Mouse (Mus musculus) thymus, postnatal 14 days (tissue): Measurements from ENCODE around the gene Kazn.

Experiments used
- DNase-seq: peaks from one replicate; pipeline ENCODE4 v3.0.0; 2021

Kazn gene

GRCm38 (mm10) chr4:142103081-142103671 is 136.0 kb downstream of the Kazn start:
- no peak for DNase-seq

DNA sequence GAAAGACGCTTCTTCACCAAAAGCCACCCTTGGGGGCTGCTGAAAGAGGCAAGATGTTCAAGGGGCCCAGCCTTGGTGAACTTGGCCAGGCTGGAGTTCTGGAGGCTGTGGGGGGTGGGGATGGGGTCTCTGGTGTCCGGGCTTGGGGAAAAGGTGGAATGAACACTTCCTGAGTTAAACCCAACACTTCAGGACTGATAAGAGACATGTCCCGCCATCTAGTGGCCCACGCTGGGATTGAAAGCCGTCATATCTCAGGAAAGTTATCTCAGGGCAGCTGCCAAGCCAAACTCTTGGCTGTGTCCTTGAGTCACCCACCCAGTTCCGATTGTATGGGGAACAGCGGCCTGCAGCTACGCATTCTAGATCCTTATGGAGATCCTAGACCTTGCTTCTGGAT is 140.9 kb downstream of the Kazn start:
- DNase-seq, result peak; percentile 51

DNA sequence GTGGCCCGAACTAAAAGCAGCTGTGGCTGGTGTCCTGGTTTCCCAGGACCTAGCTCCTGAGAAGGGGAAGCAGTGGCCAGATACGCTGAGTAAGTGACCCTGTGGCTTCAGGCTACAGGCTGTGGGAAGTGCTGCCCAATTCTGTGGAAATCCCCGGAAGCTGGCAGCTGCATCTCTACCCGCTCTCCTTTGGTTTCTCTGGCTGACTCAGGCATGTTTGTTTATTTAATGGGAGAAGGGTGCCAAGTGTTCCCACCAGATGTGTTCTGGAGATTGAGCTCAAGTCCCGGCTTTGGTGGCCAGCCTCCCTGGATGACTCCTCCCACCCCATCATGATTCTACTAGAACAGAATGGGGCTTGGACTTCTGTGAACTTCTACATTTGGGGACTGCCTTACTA is 141.3 kb downstream of the Kazn start:
- DNase-seq, result no peak

GRCm38 (mm10) chr4:142095513-142096241 is 143.5 kb downstream of the Kazn start:
- no peak for DNase-seq

DNA sequence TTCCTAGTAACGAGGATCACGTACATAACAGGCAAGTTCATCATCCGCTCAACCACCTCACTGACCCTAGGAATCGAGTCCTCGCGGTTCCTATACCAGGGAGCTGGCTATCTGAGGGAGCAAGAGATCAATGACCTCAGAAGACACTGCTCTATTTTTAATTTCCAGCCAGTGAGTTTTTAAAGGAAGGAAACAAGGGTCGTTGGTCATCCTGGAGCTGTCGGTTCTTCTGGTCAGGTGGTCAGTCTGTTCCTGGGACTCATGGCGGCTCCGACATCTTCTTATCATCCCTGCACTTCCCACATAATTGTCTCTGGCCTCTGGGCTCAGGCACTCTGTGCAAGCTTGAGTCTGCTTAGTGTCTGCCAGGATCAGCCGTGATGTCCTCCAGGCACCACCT is 144.8 kb downstream of the Kazn start:
- no peak for DNase-seq

DNA sequence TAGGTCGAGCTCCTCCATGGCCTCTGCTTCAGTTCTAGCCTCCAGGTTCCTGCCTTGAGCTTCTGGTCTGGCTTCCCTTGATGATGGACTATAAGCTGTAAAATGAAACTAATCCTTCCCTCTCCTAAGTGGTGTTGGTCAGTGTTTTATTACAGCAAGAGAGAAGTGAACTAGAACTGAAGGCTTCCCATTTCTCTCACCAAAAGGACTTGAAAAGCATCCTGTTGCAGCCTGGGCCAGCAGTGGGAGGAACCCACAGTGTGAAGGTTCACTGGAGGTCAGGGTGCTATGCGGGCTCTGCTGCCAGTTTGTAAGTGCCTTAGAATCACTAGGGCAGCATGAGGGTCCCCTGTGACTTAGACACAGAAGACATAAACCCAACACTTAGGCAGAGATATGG is 148.1 kb downstream of the Kazn start:
- no peak for DNase-seq

DNA sequence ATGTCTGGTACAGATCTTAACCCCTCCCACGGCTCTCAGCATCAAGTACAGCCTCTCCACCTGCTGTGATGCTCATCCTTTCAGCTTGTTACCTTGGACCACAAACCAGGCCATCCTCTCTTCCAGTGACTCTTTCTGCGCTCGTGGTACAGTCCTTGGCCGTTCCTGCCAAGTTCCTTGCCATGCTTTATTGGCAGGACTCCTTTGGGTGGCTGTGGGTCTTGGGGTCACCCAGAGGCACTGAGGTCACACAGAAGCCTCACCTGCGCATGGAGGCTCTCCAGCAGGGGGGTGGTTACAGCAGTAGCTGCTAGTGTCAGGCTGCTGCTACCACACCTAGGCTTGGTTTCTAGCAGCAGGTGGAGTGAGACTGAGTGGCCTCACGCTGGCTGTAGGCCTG is 149.2 kb downstream of the Kazn start:
- no peak for DNase-seq

DNA sequence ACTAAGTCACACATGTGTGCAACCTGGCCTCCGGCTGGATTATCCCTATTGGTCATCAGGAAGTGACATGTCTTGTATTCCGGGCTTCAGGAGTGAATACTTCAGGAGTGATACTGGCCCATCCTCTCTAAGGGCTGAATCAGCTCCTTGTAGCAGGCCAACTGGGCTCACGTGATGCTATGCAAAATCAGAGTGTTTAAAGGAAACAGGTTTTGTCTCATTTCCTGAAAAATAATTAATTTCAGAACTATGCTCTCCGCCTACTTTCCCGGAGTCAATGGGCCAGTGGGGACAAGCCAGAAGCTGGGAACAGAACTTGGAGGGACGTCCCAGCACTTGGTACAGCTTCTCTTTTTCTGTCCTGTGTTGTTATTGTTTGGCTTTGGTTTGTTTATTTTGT is 150.4 kb downstream of the Kazn start:
- no peak for DNase-seq

DNA sequence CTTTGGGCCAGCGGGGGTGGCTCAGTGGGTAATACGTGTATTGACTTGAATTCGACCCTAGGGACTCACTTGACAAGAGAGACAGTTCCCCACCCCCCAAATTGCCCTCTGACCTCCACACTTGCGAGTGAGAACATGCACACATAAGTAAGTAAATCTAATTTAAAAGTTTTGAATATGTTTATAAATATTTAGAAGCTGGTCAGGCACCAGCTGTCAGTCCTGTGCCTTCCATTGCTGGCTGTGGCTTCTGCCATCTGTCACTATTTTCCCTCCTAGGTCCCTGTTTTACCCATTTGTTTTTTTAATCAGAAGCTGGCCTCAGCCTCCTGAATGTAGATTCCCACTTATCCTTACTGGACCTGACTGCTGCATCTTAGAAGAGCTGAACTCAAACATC is 150.8 kb downstream of the Kazn start:
- DNase-seq, result no peak

GRCm38 (mm10) chr4:142084936-142085563 is 154.2 kb downstream of the Kazn start:
- no peak for DNase-seq

DNA sequence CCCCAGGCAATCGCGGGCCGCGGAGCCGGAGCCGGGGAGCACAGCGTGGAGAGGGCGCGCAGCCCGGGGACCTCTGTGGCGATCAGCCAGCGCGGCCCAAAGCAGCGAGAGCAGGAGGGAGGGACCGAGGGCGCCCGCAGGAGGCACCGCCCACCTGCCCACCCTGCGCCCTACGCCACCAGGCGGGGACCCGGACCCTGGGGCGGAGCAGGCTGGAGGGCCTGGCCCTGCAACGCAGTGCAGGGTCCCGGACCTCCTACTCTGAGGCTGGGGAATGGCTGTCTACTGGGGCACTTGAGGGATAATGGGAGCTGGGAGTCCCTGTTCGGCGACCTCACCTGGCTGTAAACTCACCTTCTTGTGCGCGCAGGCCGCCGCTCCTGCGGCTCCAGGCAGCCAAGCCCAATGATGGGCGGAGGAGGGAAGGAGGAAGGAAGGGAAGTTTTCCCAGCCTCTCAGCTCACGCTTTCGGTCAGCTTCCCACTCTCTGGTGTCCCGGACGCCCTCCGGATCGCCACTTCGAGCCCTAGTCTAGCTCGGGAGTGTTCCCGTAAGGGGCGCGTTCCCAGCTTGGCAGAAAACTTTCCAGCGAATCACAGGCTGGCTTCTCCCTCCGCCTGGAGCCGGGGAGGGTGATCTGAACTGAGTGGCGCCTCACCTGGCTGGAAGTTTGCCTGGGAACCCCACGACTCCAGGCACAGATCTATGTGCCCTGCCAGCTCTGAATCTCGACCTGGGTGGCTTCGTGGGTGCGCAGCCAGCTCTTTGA is 154.9 kb downstream of the Kazn start, which contains the start of gene Tmem51:
TSS of gene Tmem51 (minus strand) at position 174 of the 769 bp plus-strand sequence.
- DNase-seq, result peak; percentile 42

DNA sequence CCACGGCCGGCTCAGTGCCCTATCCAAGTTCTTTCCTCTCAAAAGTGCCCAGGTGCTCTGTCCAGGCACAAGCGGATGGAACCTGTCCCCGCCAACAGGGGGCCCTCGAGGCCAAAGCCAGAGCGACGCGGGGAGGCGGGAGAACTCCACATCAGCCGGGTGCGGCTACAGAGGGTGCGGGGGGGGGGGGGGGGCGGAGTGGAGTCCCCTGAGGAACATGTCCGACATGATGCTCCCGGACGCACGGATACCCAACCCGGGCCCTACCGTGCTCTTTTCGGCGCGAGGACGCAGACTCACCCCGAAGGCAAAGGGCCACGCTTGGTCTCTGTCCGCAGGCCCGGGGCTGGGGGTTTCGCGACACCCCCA is 155.5 kb downstream of the Kazn start:
- peak; percentile 50 for DNase-seq

DNA sequence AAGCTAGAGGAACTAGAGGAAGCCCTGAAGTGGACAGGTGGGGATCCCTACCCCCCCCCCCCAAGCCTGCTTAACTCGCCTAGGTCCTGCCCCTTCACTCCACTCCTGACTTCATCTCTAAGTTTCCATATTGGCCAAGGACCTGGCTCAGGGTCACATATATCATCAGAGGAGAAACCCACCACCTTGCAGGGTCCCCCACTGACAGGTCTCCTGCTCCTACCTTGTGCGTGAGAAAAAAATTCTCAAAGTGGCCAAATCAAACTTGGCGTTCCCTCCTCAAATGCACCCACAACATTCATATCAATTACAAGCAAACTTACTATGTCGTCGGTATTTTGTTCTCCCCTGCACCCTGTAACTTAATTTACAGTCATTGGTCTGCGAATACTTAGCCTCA is 156.0 kb downstream of the Kazn start:
- DNase-seq, result no peak

DNA sequence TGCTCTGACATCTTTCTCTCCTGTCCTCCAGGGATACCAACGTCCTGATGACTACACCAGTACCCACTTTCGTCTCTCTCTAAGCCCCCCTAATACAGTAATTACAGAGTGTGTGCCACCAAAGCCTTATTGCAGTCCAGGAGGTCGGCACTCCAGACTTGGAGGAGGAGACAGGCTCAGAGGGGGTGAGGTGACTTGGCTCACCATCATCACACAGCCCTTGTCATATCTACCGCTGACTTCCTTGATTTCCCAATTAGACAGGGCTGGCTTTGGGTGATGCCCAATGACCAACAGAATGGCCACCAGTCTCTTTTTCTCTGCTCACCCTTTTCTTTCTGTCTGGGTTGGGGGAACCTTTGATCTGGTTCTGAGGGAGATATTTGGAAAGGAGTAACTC is 156.5 kb downstream of the Kazn start:
- DNase-seq, result no peak

- DNase-seq, result no peak
Measured at GRCm38 (mm10) chr4:142081631-142082283, 157.4 kb downstream of the Kazn start.

- no peak for DNase-seq
Measured at GRCm38 (mm10) chr4:142080901-142081630, 158.1 kb downstream of the Kazn start.

DNA sequence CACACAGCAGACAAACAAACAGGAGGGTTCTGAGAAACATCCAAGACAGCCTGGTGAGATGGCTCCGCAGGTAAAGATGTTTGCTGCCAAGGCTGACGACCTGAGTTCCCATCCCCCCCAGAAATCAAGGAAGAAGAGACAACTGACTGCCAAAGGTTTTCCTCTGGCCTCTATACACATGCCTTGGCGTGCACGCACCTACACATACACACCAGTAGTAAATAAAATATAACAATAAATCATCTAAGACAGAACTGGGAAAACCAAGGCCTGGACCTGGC is 158.8 kb downstream of the Kazn start:
- DNase-seq, result no peak

DNA sequence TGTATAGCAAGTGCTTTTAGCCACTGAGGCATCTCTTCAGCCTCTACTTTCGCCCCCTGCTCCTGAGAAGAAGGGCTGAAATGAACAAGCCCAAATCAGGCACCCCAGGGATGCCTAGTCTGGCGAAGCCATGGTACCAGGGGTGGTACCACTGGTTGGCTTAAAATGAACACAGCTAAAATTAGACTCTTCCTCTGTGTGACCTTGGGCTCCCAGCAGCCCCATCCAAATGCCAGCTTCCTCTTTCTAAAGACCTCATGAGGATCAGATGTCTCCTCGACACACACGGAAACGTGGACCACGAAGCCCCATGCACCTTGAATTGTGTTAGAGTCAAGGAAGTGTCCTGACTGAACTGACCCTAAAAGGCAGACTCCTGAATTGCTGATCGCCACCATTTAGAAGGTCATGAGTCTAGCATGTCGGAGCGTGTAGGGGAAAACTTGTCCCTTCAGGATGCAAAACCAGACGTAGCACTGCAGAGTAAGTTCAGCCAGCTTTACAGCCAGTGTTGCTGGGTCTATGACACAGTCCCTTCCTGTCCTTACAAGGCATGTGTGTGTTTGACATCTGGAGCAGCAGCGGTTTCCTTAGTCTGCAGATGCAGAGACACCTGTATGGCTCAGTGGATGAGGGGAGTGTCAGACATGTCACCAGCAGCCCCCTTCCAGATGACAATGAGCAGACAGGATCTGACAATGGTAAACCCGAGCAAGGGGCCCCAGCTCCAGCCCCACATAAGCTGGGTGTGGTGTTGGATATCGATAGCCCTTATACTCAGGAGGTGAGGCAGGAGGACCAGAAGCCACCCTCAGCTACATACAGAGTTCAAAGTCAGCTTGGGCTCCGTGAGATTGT is 159.3 kb downstream of the Kazn start:
- DNase-seq, result peak; percentile 40

GRCm38 (mm10) chr4:142077572-142078271 is 161.5 kb downstream of the Kazn start:
- DNase-seq, result no peak

GRCm38 (mm10) chr4:142076883-142077282 is 162.3 kb downstream of the Kazn start:
- DNase-seq, result no peak

DNA sequence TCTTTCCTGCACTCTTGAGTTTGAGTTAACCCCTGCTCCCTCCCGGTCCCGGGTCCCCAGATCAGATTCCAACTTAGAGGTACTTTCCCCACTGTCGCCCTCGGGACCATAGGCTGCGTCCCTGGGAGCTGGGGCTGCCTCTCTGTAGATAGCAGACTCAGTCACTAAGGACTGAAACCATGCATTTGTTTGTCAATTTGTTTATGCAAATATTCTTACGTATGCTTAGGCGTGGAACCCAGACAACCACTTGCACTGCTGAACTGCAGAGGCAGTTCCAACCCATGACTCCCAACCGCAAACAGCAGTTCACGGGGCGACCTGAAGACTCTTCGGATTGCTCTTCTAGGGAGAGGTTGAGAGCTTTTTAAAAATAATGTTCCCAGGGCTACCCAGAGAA is 163.3 kb downstream of the Kazn start:
- DNase-seq, result no peak
